Mouse (Mus musculus): ENCODE results near the gene Scaf8.

The Scaf8 gene

DNA sequence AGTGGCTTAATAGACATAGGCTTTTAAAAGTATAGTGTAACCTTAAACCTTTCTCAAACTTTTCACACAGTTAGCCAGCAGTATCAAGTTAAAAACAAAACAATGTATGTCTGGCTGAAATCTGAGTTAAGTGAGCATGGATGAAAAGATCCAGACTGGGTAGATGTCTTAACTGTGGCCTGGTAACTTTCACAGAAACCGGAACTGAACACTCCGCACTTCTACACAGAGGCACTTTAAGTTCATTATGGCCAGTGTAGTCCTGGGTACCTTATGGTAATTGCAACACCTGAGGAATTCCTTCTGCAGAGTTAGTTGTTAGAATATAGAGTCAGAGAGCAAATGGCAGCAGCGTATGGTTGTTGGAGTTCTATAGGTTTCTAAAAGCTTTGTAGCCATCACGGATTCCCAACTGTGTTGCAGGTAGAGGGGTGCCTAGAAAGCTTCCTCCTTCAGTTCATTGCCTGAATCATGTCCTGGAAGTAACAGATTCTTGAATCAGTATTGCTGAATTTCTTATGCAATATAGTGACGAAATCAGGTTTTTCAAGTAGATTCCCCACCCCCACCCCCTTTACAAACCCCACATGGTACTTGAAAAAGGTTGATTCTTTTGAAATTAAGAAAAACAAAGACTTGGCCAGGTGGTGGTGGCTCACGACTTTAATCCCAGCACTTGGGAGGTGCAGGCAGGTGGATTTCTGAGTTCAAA, 92.9 kb downstream of the Scaf8 start:
- DNase-seq (ENCODE audit: extremely low read depth, low read depth): no peak

DNA sequence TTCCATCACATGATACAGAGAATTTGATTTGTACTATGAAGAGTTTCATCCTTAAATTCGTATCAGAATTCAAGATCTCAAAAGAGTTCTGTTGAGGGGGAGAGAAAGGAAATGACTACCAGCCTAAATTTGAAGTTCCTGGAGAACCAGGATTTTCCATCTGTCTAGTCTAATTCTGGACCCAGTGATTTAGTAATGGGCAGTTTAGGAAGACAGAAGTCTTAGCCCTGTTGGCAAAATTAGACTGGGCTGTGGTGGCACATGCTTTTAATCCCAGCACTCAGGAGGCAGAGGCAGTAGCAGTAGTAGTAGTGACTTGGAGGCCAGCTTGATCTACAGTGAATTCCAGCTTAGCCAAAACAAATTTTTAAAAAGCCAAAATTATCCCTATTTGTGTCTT, 93.7 kb downstream of the Scaf8 start:
- DNase-seq (ENCODE audit: extremely low read depth, low read depth): no peak

DNA sequence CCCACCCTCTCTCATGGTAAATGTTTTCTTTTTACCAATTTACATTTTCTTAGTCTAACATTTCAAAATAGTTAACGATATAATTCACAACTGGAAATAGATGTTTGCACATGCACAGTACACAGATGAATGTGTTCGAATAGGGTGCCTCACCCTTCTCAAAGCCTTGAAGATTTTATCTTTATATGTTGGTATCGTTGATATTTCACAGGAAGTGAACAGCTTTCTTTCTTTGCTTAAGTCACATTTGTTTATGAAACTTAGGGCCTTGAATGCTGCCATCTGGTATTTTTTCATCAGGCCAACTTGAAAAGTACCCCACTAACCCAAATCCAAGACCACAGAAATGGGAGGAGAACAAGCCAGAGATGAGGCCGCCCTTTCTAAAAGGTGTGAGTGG, 94.8 kb downstream of the Scaf8 start:
- DNase-seq (ENCODE audit: extremely low read depth, low read depth): no peak

DNA sequence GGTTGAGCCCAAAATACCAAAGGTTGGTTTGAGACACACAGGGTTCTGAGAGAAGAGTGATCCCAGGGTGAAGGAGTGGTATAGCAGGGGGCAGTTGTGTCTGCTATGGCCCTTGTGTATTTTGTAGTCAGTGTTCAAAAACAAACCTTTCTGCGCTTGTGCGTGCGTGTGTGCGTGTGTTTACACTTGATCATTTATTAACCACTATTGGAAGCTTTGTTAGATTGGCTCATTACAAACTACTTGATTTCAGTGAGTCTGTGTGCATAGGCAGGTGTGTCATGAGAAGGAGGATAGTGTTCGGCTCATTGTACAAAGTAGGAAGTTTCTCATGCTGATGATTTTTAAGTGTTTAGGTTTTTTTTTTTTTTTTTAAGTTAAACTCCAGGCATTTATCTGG, 95.4 kb downstream of the Scaf8 start:
- no peak for DNase-seq (ENCODE audit: extremely low read depth, low read depth)

DNA sequence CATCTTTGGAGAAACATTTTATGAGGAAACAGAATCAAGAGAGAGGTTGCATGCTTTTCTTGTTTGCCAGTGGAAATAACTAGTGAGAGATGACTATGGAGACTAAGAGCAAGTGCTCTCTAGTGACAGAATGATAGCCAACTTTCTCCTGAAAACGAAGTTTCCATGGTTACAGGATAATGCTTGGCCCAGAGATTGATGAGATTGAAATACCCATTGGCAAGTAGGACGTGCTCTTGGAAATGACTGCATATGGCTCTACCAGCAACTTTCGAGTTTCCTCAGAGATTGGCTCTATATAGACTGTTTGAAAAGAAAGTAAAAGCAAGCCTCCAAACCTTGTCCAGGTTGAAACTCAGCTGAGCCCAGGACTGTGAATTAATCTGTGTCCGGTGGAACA, 97.3 kb downstream of the Scaf8 start:
- DNase-seq (ENCODE audit: extremely low read depth, low read depth): no peak

DNA sequence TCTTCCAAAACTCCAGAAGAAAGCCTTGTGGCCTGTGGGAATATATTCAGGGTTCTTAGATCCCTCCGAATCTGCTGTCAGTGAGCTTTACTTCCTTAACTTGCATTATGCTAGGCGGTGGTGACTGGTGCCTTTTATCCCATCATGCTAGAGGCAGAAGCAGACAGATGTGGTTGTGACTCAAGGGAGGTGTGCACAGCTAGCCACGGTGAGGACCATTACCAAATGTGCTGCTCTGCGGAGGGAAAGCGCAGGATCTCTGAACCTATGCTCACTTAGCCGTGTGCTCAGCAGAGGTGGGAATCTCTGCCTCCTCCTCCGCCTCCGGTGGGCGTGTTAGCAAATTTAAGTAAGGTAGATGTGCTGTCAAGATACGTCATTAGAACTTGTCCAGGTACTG, 98.1 kb downstream of the Scaf8 start:
- DNase-seq (ENCODE audit: extremely low read depth, low read depth): no peak

DNA sequence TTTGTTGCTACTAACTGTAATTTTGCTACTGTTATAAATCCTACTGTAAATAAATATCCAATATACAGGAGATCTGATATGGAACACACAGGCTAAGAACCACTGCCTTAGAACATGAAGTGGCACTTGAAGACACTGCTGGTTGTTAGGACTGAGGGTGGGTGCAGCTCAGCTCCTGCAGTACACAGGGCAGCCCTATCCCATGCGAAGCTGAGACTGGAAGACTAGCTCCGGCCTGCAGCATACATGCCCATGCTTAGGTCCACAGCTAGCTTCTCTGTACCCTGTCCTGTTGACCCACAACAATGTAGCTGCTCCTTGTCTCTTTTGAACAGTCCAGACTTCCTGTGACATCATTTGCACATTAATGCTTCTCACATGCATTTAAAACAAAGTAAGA, 100.1 kb downstream of the Scaf8 start:
- DNase-seq (ENCODE audit: extremely low read depth, low read depth): no peak

DNA sequence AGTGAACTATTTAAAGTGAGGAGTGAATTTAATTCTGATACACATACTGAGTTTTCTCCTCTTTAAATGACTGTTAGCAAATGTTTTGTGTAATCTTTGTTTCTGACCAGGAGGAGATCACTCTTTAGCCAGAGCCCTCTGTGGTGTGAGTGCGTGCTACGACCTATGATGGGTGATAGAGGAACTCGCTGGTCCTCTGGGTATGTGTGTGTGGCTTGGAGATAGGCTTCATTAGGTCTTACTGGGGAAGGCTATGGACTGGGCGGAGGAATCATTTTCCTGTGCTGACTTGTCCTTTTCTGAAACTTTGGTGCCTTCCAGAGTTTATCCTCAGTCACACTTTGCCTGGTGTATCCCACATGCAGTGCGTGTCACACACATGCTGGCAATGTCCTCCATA, 102.3 kb downstream of the Scaf8 start:
- no peak for DNase-seq (ENCODE audit: extremely low read depth, low read depth)

DNA sequence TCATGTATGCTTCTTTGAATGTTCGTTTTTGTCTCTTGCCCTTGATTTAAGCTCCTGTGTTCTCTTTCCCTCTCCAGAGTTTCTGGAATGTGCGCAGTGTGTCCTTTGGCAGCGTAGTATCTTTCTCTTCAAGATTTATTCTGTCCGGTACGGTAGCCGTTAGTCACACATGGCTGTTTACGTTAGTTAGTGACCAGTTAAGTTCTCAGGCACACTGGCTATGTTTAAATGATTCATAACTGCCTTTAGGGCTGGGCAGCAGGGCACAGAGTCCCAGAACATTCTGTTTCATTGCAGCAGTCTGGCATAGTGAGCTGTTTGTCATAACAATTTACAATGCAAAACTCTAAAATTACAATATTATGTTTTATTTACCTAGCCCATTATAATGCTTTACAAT, 103.6 kb downstream of the Scaf8 start:
- no peak for DNase-seq (ENCODE audit: extremely low read depth, low read depth)

DNA sequence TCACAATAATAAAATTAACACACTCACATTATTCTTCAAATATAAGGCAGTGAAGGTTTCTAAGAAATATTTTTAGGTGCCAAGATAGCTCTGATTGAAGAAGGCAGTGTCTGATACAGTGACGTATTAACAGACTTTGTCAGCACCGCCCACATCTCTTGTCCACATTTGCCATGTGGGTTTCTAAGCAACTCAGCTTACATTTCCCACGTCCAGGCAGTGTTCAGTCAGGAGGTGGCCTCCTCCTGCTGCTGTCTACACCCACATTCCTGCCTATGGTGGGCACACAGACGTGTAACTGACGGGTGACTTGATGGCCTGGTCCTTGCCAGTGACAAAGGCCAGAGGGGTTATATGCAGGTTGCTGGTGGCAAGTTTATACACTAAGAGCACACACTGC, 104.1 kb downstream of the Scaf8 start:
- DNase-seq (ENCODE audit: extremely low read depth, low read depth): no peak

DNA sequence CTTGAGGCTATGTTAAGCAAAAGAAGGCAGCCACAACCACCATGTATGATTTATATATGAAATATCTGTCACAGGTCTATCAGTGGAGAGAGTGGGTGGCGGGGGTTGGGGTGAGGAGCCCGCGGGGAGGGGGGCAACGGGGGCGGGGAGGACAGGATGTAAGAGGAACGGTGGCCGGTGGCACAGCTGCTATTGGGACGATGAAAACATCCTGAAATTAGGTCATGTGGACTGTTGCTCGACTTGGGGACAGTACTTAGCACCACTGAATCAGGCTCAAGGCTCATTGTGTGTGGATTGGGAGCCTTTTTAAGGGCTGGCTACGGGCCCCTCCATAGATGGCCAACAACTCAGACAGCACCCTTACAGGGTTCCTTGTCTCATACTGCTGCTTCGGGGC, 105.4 kb downstream of the Scaf8 start:
- DNase-seq (ENCODE audit: extremely low read depth, low read depth): no peak

DNA sequence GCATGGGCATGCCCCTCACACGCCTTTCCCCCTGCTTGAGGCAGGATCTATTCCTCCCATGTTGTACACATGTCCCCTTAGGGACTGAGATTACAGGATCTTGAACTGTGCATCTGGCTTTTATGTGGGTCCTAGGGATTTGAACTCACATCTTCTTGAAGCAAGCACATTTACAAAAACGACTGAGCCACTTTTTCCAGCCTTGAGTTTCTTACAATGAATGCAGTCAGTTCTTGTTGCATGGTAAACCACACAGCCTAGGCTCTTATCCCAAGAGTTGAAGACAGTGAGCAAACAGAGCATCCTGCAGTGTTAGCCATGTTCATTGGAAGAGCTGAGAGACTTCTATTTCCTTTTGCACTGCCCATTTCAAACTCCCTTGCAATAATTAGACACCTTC, 108.3 kb downstream of the Scaf8 start:
- no peak for DNase-seq (ENCODE audit: extremely low read depth, low read depth)

DNA sequence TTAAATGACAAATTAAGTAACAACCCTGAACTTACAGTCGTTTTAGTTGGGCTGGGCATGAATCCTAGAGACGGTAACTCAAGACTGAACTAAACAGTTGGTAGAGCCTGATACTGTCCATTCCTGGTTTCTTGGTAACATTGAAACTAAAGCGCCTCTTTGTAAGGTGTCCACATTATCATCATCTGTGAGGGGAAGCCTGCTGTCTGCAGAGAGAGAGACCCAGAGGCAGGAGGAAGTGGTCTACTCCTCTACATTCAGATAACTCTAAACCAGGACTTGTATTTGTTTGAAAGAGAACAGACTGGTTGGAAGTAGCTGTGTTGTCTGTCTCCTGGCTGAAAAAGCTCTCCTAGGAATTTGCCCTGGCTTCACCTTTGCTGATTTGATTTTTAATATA, 108.9 kb downstream of the Scaf8 start:
- DNase-seq (ENCODE audit: extremely low read depth, low read depth): peak; percentile 36

DNA sequence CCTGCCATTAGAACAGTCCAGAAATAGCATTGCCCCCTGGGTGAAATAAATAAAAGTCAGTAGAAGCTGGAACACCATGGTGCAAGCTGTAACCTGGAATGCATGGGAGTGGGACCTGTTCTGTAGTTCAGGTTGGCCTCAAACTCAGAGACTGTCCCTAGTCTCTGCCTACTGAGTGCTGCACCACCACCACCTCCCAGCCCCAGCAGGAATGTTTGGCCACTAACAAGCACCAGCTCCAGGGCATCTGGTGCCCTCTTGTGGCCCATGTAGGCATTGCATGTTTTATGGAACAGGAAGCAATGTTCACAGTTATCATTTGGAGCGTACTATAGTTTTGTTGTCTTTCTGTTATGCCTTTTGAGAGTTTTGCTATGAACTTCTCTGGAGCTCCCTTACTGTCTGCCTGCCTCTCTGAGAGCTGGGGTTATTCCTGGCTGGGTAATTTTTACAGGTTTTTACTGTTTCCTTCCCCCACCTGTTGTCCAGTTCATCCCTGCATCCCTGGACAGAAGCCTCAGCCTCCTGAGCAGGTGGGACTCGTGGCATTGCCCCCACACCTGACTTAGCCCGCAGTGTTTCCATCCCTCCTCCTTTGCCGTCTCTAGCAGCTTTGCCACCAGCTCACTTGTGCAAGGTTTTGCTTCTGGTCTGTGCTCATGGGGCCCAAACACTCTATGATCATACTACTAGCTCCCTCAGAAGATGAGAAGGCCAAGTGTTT, 109.8 kb downstream of the Scaf8 start:
- DNase-seq (ENCODE audit: extremely low read depth, low read depth): peak; percentile 59

DNA sequence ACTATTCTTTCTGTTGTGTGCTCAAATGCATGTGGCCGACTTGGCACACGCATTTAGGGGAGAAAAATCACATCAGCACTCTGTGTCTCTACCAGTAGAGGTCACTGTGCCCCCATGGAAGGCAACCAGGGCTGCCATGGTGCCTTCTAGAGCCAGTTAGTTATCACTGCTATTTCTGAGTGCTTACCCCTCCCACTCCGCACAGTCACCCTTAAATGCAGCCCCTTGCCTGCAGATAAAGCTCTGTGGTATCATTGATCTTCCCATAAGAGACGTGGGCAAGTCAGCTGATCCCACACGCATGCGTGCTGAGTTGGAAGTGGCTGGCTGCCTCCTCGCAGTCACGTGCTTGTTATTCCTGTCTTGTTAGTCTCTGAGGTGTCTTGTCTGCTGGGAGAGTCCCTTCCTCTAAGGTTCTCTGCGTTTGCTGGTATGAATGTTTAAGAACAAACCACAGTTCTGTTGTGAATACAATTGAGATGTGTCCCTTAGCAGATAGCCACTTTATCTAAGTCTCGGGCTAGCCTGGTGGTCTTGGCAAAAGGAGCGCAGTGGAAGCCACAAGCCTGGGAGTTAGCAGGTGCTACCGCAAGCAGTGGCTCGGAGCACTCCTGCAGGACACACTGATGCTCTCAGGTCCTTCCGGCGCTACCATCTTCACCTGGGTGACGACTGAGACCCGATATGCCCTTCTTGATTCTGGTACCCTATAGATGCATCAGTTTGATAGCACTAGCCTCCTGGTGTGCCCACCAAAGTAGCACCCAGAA, 115.6 kb downstream of the Scaf8 start:
- peak; percentile 67 for DNase-seq (ENCODE audit: extremely low read depth, low read depth)

DNA sequence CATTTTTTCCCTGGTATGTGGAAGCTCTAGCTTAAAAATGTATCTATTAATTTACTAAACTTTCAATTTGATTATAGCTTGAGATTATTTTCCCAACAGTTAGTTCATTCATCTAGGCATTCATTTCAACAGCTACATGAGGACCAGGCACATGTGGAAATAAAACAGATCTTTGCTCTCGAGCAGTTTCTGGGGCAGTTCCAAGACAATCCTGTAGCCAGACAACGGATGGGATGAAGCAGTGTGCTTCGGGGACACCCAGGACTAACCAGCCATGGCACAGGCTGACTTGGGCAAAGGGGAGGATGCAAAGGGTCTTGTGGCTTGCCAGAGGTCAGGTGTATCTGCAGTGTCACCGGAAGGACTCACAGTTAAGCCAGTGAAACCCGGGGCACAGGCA, 117.9 kb downstream of the Scaf8 start:
- no peak for DNase-seq (ENCODE audit: extremely low read depth, low read depth)

DNA sequence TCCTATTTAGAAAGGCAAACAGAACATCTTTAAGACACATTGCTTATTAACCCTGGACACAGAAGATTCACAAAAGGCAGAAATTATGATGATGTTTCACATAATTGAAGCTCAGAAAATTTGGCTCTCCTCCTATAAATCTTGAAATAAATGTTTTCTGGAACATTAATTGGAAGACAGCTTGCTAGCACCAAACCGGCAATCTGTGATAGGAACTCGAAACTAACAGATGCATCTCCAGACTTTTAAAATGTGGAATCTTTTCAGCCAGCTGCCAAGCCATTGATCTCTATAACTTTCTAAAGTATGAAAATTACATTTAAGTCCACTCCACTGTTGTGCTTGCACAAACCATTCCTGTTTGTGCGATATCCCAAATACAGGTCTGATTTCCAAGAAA, 128.9 kb downstream of the Scaf8 start:
- no peak for DNase-seq (ENCODE audit: extremely low read depth, low read depth)

DNA sequence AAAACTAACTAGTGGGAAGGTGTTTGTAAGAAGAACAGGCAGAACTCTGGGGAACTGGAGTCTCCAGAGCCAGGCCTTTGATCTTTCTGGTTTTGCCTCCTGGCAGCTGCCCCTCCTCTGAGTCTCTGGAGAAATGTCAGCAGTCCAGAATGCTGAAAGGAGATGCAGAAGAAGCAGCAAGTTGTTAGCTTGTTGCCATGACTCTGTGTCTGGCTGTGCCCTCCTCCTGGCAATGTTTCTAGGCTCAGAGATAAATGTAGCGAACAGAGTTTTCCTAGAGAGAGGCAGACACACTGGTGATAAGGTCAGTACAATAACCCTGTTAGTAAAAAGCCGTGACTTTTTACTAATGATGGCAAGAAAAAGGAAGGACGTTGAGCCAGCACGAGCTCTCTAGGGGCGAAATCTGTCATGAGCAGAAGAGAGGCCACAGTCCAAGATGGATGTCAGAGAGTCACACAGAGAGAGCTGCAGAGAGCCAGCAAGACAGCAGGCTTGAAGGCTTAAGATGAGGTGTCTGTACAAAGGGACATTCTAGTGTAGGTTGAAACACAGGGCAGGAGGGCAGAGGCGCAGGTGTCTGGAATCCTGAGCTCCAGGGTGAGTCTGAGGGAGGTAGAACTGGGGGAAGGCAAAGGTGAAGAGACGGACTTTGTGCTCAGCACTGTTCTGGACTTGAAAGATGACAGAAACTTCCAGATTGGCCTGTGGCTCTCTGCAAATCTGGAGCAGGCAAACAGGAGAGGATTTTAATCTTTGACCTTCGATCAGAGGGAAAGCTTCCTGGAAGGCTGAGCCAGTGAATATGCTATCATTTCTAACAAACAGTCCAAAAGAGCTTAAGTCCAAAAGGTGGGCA, 130.3 kb downstream of the Scaf8 start:
- peak; percentile 43 for DNase-seq (ENCODE audit: extremely low read depth, low read depth)

DNA sequence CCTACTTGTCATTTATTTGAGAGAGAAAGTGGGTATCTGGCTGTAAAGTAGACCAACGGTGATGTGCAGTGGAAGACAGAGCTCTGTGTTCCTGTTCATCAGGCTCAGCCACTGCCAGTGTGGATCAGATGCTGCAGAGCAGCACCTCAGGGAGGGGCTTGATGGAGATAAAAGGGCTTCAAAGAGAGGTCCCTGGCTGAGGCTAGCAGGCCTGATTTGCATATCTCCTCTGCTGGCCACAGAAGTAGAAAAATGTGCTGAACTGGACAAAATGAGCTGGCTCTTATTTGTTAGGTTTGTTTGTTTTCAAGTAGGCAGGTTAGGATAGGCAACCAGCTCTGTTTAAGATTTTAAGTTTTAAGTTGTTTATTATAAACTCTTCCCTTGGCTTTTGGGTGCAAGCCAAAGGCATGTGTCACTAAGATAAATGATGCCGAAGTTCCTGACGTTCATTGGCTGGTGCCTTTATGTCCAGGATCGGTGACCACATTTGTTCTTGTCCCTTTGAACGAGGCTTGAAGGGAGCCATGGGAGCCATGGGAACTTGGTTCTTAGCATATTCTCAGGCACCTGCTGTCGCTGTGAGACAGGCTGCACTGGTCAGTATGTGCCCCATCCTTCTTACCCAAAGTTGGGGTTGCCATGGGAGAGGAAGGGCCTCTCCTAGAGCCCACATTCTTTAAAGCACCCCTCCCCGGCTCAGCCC, 132.0 kb downstream of the Scaf8 start:
- DNase-seq (ENCODE audit: extremely low read depth, low read depth): peak; percentile 35
